Mouse (Mus musculus): ENCODE measurements around the gene Plekhm2.

The Plekhm2 gene

DNA sequence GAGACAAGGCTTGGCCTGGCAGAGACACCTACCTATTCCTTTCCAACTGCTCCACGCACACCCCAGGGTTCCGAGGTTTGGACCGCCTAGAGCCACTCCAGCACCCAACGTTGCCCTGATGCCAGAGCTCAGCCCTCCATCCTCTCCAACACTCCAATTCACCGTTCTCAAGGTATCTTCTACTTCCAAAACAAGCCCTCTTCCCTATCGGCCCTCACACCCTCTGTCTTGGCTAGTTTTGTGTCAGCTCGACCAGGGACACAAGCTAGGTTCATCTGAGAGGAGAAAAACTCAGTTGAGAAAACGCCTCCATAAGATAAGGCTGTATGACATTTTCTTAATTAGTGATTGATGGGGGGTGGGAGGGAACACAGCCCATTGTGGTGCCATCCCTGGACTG is at the start of gene Plekhm2:
TSS of gene Plekhm2 (minus strand) at position 101 of the 400 bp plus-strand sequence.
- DNase-seq (ENCODE audit: extremely low spot score) = no peak

GRCm38 (mm10) chr4:141713598-141714142 is 49.0 kb upstream of the Plekhm2 start:
- no peak for DNase-seq (ENCODE audit: extremely low spot score)

DNA sequence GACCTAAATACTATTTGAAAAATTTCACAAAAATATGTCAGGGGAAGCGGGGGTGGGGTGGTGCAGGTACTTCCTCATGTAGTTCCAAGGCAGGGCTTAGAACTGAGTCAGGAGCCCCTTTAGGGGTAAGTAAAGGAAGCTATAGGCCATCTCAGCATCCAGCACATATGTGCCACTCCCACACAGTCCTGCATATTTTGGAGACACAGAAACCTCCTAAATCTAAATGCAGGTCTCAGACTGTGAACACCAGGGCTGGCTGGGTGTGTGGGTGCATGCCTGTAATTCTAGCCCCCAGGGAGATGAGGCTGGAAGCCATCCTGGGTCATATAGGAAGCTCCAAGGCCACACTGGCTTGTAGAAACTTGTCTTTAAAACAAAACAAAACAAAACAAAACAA is 46.6 kb upstream of the Plekhm2 start:
- no peak for DNase-seq (ENCODE audit: extremely low spot score)

- DNase-seq (ENCODE audit: extremely low spot score) = no peak
These were observed 44.3 kb upstream of the Plekhm2 start for GRCm38 (mm10) chr4:141708971-141709370.

- DNase-seq (ENCODE audit: extremely low spot score) = no peak
These were observed 43.3 kb upstream of the Plekhm2 start for GRCm38 (mm10) chr4:141708005-141708404.

GRCm38 (mm10) chr4:141705331-141705730 is 40.6 kb upstream of the Plekhm2 start:
- DNase-seq (ENCODE audit: extremely low spot score) = no peak

DNA sequence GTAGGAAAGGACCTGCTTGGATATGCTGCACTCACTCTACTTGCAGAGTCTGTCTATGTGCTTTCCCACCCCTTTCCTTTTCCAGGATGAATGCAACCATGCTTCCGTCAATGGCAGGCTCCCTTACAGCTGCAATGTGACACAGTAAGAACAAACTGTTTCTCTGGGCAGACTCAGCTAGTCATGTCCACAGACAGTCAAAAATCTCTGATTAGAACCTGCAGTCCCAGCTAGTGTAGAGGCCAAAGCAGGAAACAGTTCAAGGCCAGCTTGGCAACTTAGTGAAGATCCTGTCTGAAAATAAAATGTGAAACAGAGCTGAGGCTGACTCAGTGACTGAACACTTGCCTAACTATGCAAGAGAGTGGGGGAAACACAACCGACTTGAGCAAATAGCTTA is 39.9 kb upstream of the Plekhm2 start:
- DNase-seq (ENCODE audit: extremely low spot score) = no peak

- DNase-seq (ENCODE audit: extremely low spot score) = no peak
These were observed 30.0 kb upstream of the Plekhm2 start for GRCm38 (mm10) chr4:141694719-141695118.

- no peak for DNase-seq (ENCODE audit: extremely low spot score)
These were observed 23.8 kb upstream of the Plekhm2 start for GRCm38 (mm10) chr4:141688505-141688904.

DNA sequence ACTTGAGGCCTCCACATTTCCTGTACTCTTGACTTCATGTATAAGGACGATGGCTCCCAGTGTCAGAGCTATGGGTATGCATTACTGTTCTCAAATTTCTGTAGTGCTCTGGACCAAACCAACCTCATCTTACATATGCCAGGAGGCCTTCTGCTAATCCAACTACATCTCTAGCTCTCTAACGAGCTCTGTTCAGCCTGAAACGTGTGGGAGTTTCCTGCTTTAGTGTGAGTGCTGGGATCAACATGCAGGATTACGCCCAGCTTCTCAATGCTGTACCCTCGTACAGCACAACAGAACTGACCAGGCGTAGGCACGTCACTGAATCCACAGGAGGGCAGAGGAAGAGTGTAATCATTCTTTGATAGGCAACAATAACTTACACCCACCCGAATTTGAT is 21.8 kb upstream of the Plekhm2 start:
- no peak for DNase-seq (ENCODE audit: extremely low spot score)

DNA sequence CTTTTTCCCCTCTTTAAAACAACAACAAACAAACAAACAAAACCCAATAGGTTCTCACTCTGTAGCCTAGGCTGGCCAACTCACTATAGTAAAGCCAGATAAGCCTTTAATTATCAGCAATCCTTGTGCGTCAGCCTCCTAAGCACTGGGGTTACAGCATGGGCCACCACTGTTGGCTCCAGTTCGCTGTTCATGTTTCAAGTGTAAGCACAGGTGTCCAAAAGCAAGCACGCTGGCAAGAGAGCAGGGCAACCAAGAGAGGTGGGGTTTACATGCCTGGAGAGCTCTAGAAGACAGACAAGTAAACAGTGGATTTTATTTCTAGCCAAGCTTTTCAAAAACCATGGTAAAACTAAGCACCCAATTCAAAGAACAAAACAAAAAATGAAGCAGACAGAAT is 21.4 kb upstream of the Plekhm2 start:
- DNase-seq (ENCODE audit: extremely low spot score) = no peak

DNA sequence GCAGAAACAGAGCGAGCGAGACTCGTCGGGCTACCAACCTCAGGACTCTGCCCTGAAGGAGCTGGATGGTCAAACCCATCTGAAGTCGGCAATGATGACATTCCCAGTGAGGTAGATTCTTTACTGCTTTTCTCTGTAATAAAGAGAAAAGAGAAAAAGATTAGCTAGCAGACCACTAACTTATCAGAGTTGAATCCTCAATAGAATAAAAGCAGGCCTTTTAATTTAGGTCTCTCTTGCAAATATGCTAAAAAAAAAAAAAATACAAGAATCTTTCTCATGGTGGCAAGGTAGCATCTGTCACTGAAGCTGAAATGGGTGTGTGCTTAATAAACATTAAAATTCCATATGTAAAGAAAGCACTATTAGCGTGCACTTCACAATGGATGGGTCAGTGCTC is 20.8 kb upstream of the Plekhm2 start, which contains the start of gene Rsc1a1:
TSS of gene Rsc1a1 (minus strand) at position 101 of the 400 bp plus-strand sequence.
- DNase-seq (ENCODE audit: extremely low spot score) = no peak

DNA sequence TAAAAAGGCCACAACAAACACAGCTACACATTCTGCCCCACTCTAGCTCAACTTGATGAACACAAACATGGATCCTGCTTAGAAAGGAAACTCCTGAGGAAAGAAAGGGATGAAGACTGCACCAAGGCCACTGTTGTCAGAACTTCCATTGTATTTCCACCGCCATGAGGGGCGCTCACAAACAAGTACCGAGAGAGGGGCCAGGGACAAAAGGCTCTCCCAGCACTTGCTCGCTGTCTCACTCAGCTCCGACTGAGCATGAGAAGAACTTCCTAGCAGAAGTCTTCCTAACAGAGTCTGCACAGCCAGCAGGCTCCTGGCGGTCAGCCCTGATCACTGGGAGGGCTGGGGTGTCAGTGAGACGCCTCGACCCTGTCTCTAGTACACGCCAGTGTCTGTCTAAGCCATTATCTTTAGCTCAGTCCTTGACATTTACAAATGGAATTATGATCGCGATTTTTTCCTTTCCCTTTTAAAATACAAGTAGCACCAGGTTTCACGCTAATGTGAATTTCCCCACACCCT is 18.1 kb upstream of the Plekhm2 start:
- no peak for DNase-seq (ENCODE audit: extremely low spot score)

DNA sequence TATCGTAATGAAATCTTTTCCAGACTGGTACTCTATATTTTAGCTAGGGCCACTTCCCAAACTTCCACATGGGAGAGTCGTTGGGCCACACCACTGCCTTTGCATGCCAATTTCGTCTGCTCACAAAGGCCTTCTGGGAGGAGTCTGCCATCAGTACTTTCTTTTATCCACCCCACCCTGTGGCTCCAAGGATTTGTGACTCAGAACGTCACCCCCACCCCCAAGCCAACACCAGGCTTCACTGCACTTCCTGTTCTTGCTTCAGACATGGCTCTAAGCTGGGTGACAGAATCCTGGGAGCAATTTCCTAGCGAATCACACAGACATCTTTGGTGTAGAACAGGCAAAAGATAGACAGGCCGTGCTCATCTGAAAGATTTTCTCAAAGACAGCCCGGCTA is 17.1 kb upstream of the Plekhm2 start:
- DNase-seq (ENCODE audit: extremely low spot score) = no peak

GRCm38 (mm10) chr4:141680892-141681291 is 16.2 kb upstream of the Plekhm2 start:
- no peak for DNase-seq (ENCODE audit: extremely low spot score)

GRCm38 (mm10) chr4:141679016-141679415 is 14.3 kb upstream of the Plekhm2 start:
- no peak for DNase-seq (ENCODE audit: extremely low spot score)

GRCm38 (mm10) chr4:141676462-141676979 is 11.8 kb upstream of the Plekhm2 start:
- no peak for DNase-seq (ENCODE audit: extremely low spot score)

DNA sequence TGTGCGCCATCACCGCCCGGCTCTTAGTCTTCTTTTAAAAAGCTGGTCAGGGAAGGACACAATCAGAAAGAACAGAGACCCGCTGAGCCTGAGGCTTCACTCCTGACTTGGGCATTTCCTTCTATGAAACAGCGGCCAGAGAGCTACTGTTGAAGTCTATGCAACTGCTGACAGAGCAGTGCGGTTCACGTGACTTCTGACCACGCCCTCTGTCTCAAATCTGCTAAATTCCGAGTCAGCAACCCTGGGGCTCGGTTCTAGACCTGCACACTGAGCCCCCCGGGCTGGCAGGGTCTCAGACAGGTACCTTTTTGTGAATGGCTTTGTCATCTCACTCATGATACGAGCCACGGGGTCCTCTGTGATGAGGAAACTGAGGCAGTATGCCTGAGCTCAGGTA is 7.6 kb upstream of the Plekhm2 start:
- DNase-seq (ENCODE audit: extremely low spot score) = no peak

DNA sequence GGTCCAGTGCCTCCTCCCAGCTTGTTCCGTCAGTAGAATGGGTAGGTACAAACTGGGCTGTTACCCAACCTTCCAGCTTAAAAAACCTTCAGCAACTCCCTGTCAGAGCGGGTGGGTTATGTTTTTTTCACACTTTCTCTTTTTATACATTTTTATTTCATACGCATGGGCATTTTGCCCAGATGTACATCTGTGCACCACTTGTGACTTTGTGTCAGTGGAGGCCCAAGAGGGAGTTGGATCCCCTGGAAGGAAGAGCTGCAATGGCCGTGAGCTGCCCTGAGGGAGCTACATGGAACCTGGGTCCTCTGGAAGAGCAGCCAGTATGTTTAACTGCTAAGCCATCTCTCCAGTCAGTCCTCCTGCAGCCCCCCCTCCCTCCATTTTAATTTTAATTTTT is 6.7 kb upstream of the Plekhm2 start:
- no peak for DNase-seq (ENCODE audit: extremely low spot score)

DNA sequence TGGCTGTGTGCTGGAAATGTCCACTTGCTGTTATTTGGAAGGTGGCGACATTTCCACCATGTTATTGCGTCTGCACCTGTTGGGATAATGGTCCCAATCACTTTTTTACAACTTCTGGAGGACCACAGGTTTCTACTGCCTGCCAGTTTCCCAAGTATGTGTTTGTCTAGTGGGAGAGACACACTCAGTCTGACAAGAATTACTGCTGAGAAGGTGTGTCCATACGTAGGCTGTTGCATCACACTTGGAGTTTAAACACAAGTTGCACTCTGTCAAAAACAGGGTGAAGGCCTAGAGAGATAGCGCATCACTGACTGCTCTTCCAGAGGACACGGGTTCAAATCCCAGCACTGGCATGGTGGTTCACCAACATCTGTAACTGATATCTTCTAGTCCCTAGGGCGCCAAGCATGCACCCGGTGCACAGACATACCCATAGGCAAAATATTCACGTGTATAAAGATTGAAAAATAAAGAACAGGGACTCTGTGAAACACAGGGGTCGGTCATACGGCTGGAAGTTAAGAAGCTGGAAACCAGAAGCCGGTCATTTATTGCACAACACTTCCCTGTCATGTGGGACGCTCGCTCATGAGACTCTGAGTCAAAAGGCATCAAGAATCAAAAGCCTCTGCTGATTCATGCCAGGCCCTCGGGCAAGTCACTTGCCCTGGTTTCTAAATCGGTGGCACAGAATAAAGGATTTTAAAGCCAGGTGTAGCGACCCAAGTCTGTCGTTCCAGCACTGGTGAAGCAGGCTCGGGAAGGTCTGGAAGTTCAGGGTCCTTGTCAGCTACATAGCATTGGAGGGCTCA is 5.4 kb upstream of the Plekhm2 start:
- no peak for DNase-seq (ENCODE audit: extremely low spot score)

- DNase-seq (ENCODE audit: extremely low spot score) = peak; percentile 62
These were observed 521 bp downstream of the Plekhm2 start for GRCm38 (mm10) chr4:141664011-141664745.

Measured in embryo, embryonic 9.5 days (tissue).